Mouse (Mus musculus) hindbrain, embryonic 12.5 days (tissue): ENCODE measurements around the gene Slc36a2. TPM values are rescaled to one million over a fixed set of nuclear protein-coding genes. Genes with fewer than 3 reads are reported as not detected.
"Not testable (repeated sequence)": the region's sequence is repeated elsewhere in the genome, so short reads cannot be mapped to it uniquely, and the experiment has no call there.

Experiments
- ATAC-seq: fragments of 200-750 bp; cut with Nextera tagmentation; 2 replicates; pipeline ENCODE4 v1.8.0; 2017; ENCODE audit warnings: moderate TSS enrichment; ENCODE audit not compliant: low FRiP score
- H3K27ac ChIP-seq: fragments of 300-500 bp; sonication (generic); 2 replicates; pipeline ENCODE4 v1.5.1; 2016; ENCODE audit warnings: mild to moderate bottlenecking
- H3K27me3 ChIP-seq: fragments of 300-500 bp; sonication (generic); 2 replicates; pipeline ENCODE4 v1.6.1; 2016; ENCODE audit warnings: mild to moderate bottlenecking
- H3K36me3 ChIP-seq: fragments of 300-500 bp; sonication (generic); 2 replicates; pipeline ENCODE4 v1.6.1; 2016; ENCODE audit warnings: mild to moderate bottlenecking
- H3K4me1 ChIP-seq: fragments of 300-500 bp; sonication (generic); 2 replicates; pipeline ENCODE4 v1.6.1; 2016
- H3K4me2 ChIP-seq: fragments of 300-500 bp; sonication (generic); replicated peaks from 2 replicates; pipeline ENCODE4 v1.6.1; 2016; ENCODE audit warnings: mild to moderate bottlenecking
- H3K4me3 ChIP-seq: fragments of 300-500 bp; sonication (generic); 2 replicates; pipeline ENCODE4 v1.5.1; 2016; ENCODE audit warnings: mild to moderate bottlenecking
- H3K9ac ChIP-seq: fragments of 300-500 bp; sonication (generic); 2 replicates; pipeline ENCODE4 v1.6.1; 2016; ENCODE audit warnings: mild to moderate bottlenecking, moderate library complexity
- H3K9me3 ChIP-seq: fragments of 300-500 bp; sonication (generic); replicated peaks from 2 replicates; pipeline ENCODE4 v1.6.1; 2016; ENCODE audit warnings: mild to moderate bottlenecking
- WGBS: fragments of 180-500 bp; shearing (Covaris S2); methylation state at CpG from one replicate; pipeline ENCODE4 v1.1.7; 2016; 5-methylcytosine and 5-hydroxymethylcytosine counted together
- polyA plus RNA-seq: library from polyadenylated mRNA; unstranded; fragments of >200 nt; fragmentation: Nextera tagmentation; extraction: Ambion mirVana; gene quantifications from 2 replicates; pipeline ENCODE4 v1.2.1, GENCODE M21; 2016

The Slc36a2 gene
- polyA plus RNA-seq, 1 experiment from 2014 or later: 0.52 TPM

GRCm38 (mm10) chr11:55126663-55127062 lies 58.2 kb downstream of the Slc36a2 start:
- WGBS: 85% methylated on average over 3 of the region's 3 CpGs

GRCm38 (mm10) chr11:55121430-55121829 lies 63.4 kb downstream of the Slc36a2 start:
- no peak overlapping the region for H3K4me3 ChIP-seq
- 89% methylated on average over 1 of the region's 1 CpGs for WGBS
- no peaks in the 10 kb centered on the region for H3K36me3 ChIP-seq
- no peak for ATAC-seq
- H3K27ac ChIP-seq: no peak overlapping the region
- no peak overlapping the region for H3K9ac ChIP-seq
- no peaks in the 10 kb centered on the region for H3K4me1 ChIP-seq
- H3K27me3 ChIP-seq: no peaks in the 10 kb centered on the region
- H3K4me2 ChIP-seq: no peak overlapping the region
- no peaks in the 10 kb centered on the region for H3K9me3 ChIP-seq

More at GRCm38 (mm10) chr11:55126663-55127062, 58.2 kb downstream of the Slc36a2 start:
- Histone ChIP-seq H3K27me3 (no peaks in the 10 kb centered on the region), H3K9me3 (no peaks in the 10 kb centered on the region), H3K9ac (no peak overlapping the region), H3K4me2 (no peak overlapping the region), H3K27ac (no peak overlapping the region), H3K4me3 (no peak overlapping the region), H3K4me1 (no peaks in the 10 kb centered on the region), H3K36me3 (no peaks in the 10 kb centered on the region)
- ATAC-seq: no peak

GRCm38 (mm10) chr11:55120821-55121271 lies 64.0 kb downstream of the Slc36a2 start:
- no peak for ATAC-seq
- Histone ChIP-seq H3K27ac (no peak overlapping the region), H3K4me2 (no peak overlapping the region), H3K27me3 (no peaks in the 10 kb centered on the region), H3K9me3 (no peaks in the 10 kb centered on the region), H3K9ac (no peak overlapping the region), H3K4me1 (no peaks in the 10 kb centered on the region), H3K4me3 (no peak overlapping the region), H3K36me3 (no peaks in the 10 kb centered on the region)
- 78% methylated on average over 8 of the region's 8 CpGs for WGBS

GRCm38 (mm10) chr11:55120279-55120678 lies 64.6 kb downstream of the Slc36a2 start:
- Histone ChIP-seq H3K4me1 (no peaks in the 10 kb centered on the region), H3K9me3 (no peaks in the 10 kb centered on the region), H3K27ac (no peak overlapping the region), H3K36me3 (no peaks in the 10 kb centered on the region), H3K27me3 (no peaks in the 10 kb centered on the region), H3K4me2 (no peak overlapping the region), H3K9ac (no peak overlapping the region), H3K4me3 (no peak overlapping the region)
- ATAC-seq: no peak

GRCm38 (mm10) chr11:55117031-55117430 lies 67.8 kb downstream of the Slc36a2 start:
- no peak for ATAC-seq
- no peak overlapping the region for H3K9ac ChIP-seq
- no peak overlapping the region for H3K4me2 ChIP-seq
- H3K36me3 ChIP-seq: no peaks in the 10 kb centered on the region
- no peaks in the 10 kb centered on the region for H3K27me3 ChIP-seq
- WGBS: 92% methylated on average over 2 of the region's 2 CpGs
- H3K27ac ChIP-seq: no peak overlapping the region
- no peaks in the 10 kb centered on the region for H3K4me1 ChIP-seq
- H3K9me3 ChIP-seq: no peaks in the 10 kb centered on the region
- H3K4me3 ChIP-seq: no peak overlapping the region

- Histone ChIP-seq H3K4me3 (no peak overlapping the region), H3K9ac (no peak overlapping the region), H3K27ac (no peak overlapping the region), H3K27me3 (no peaks in the 10 kb centered on the region), H3K4me2 (no peak overlapping the region), H3K9me3 (no peaks in the 10 kb centered on the region), H3K36me3 (no peaks in the 10 kb centered on the region), H3K4me1 (no peaks in the 10 kb centered on the region)
- 92% methylated on average over 3 of the region's 3 CpGs for WGBS
- ATAC-seq: no peak
Measured at GRCm38 (mm10) chr11:55116004-55116403, 68.9 kb downstream of the Slc36a2 start.

- no peak for ATAC-seq
- no peak overlapping the region for H3K27ac ChIP-seq
- no peak overlapping the region for H3K4me2 ChIP-seq
- no peaks in the 10 kb centered on the region for H3K27me3 ChIP-seq
- H3K36me3 ChIP-seq: peaks cover 3% of the 10 kb centered on the region; the same call in 1 of the 2 replicates
- H3K9ac ChIP-seq: no peak overlapping the region
- no peaks in the 10 kb centered on the region for H3K9me3 ChIP-seq
- 76% methylated on average over 2 of the region's 2 CpGs for WGBS
- H3K4me3 ChIP-seq: no peak overlapping the region
- no peaks in the 10 kb centered on the region for H3K4me1 ChIP-seq
Measured at GRCm38 (mm10) chr11:55114291-55114690, 70.6 kb downstream of the Slc36a2 start.

GRCm38 (mm10) chr11:55113861-55114250 lies 71.0 kb downstream of the Slc36a2 start:
- H3K9ac ChIP-seq, H3K36me3 ChIP-seq, H3K27me3 ChIP-seq, ATAC-seq, H3K27ac ChIP-seq, H3K4me2 ChIP-seq, H3K4me3 ChIP-seq, H3K9me3 ChIP-seq, H3K4me1 ChIP-seq: not testable (repeated sequence)
- WGBS: 42% methylated on average over 4 of the region's 4 CpGs

GRCm38 (mm10) chr11:55113209-55113860 lies 71.5 kb downstream of the Slc36a2 start:
- no peak overlapping the region for H3K9ac ChIP-seq
- no peaks in the 10 kb centered on the region for H3K4me1 ChIP-seq
- no peak overlapping the region for H3K4me2 ChIP-seq
- no peak for ATAC-seq
- H3K27me3 ChIP-seq: no peaks in the 10 kb centered on the region
- H3K36me3 ChIP-seq: peaks cover 4% of the 10 kb centered on the region; the same call in 1 of the 2 replicates
- H3K4me3 ChIP-seq: no peak overlapping the region
- 69% methylated on average over 7 of the region's 7 CpGs for WGBS
- H3K27ac ChIP-seq: no peak overlapping the region
- H3K9me3 ChIP-seq: no peaks in the 10 kb centered on the region

- WGBS: 84% methylated on average over 7 of the region's 7 CpGs
- Histone ChIP-seq H3K9ac (no peak overlapping the region), H3K4me2 (no peak overlapping the region)
Measured at GRCm38 (mm10) chr11:55110566-55111169, 74.2 kb downstream of the Slc36a2 start.

GRCm38 (mm10) chr11:55109521-55110300 lies 75.2 kb downstream of the Slc36a2 start:
- Histone ChIP-seq H3K9me3 (no peaks in the 10 kb centered on the region), H3K27ac (no peak overlapping the region), H3K4me3 (no peak overlapping the region), H3K4me2 (no peak overlapping the region), H3K27me3 (no peaks in the 10 kb centered on the region), H3K36me3 (peaks cover 4% of the 10 kb centered on the region; the same call in 1 of the 2 replicates), H3K4me1 (no peaks in the 10 kb centered on the region), H3K9ac (no peak overlapping the region)
- ATAC-seq: no peak
- WGBS: 94% methylated on average over 7 of the region's 7 CpGs

More at GRCm38 (mm10) chr11:55110566-55111169, 74.2 kb downstream of the Slc36a2 start:
- no peaks in the 10 kb centered on the region for H3K9me3 ChIP-seq
- ATAC-seq: no peak
- no peak overlapping the region for H3K27ac ChIP-seq
- no peaks in the 10 kb centered on the region for H3K27me3 ChIP-seq
- no peaks in the 10 kb centered on the region for H3K4me1 ChIP-seq
- no peak overlapping the region for H3K4me3 ChIP-seq
- peaks cover 4% of the 10 kb centered on the region; the same call in 1 of the 2 replicates for H3K36me3 ChIP-seq
